Mouse (Mus musculus) lung, postnatal 0 days (tissue): ENCODE data around the gene Usp54. TPM values are rescaled to one million over a fixed set of nuclear protein-coding genes. Genes with fewer than 3 reads are reported as not detected.
A peak's percentile ranks its signal among the peaks of the same experiment; 100 is the strongest.

Source experiments
- ATAC-seq: fragments of 200-750 bp; cut with Nextera tagmentation; 2 replicates; pipeline ENCODE4 v1.8.0; 2017; ENCODE audit warnings: moderate library complexity
- DNase-seq: peaks from one replicate; pipeline ENCODE4 v3.0.0-alpha.2; 2016; ENCODE audit warnings: low spot score
- H3K27ac ChIP-seq: fragments of 300-500 bp; sonication (generic); 2 replicates; pipeline ENCODE4 v1.5.1; 2014; ENCODE audit warnings: antibody characterized with exemption, mild to moderate bottlenecking, low read length, mixed read lengths
- H3K27me3 ChIP-seq: fragments of 300-500 bp; sonication (generic); replicated peaks from 2 replicates; pipeline ENCODE4 v1.6.1; 2014; ENCODE audit warnings: low read length, mixed read lengths; ENCODE audit not compliant: insufficient read depth
- H3K36me3 ChIP-seq: fragments of 300-500 bp; sonication (generic); 2 replicates; pipeline ENCODE4 v1.6.1; 2014; ENCODE audit warnings: low read length, mixed read lengths; ENCODE audit not compliant: insufficient read depth
- H3K4me1 ChIP-seq: fragments of 300-500 bp; sonication (generic); 2 replicates; pipeline ENCODE4 v1.6.1; 2014; ENCODE audit warnings: antibody characterized with exemption, low read depth, low read length, mixed read lengths; ENCODE audit not compliant: insufficient read depth
- H3K4me2 ChIP-seq: fragments of 300-500 bp; sonication (generic); replicated peaks from 2 replicates; pipeline ENCODE4 v1.6.1; 2014; ENCODE audit warnings: low read depth, mild to moderate bottlenecking, low read length, moderate library complexity, mixed read lengths
- H3K4me3 ChIP-seq: fragments of 300-500 bp; sonication (generic); 2 replicates; pipeline ENCODE4 v1.5.1; 2014; ENCODE audit warnings: low read depth, low read length
- H3K9ac ChIP-seq: fragments of 300-500 bp; sonication (generic); replicated peaks from 2 replicates; pipeline ENCODE4 v1.6.1; 2014; ENCODE audit warnings: low read depth, mild to moderate bottlenecking
- H3K9me3 ChIP-seq: fragments of 300-500 bp; sonication (generic); 2 replicates; pipeline ENCODE4 v1.6.1; 2016; ENCODE audit warnings: low read length, mixed read lengths
- CTCF ChIP-seq: IDR thresholded peaks from 2 replicates; pipeline ENCODE4 v1.5.1; 2016; ENCODE audit warnings: antibody characterized with exemption, mild to moderate bottlenecking
- EP300 ChIP-seq: IDR thresholded peaks from 2 replicates; pipeline ENCODE4 v1.6.1; 2016; ENCODE audit warnings: antibody characterized with exemption, mild to moderate bottlenecking, control low read depth
- WGBS: fragments of 180-500 bp; shearing (Covaris S2); extraction: QIAGEN DNeasy Blood & Tissue Kit; methylation state at CpG from one replicate; pipeline ENCODE4 v1.1.7; 2014; 5-methylcytosine and 5-hydroxymethylcytosine counted together
- polyA plus RNA-seq: library from polyadenylated mRNA; unstranded; fragments of >200 nt; fragmentation: Nextera tagmentation; extraction: Ambion mirVana; gene quantifications from 2 replicates; pipeline ENCODE4 v1.2.1, GENCODE M21; 2015

Usp54 gene
- polyA plus RNA-seq, 1 experiment from 2014 or later, result 5.0 TPM

- no peak overlapping the region for H3K4me2 ChIP-seq
- H3K27me3 ChIP-seq, result no peaks in the 10 kb centered on the region
- no peak overlapping the region for H3K4me3 ChIP-seq
- TF ChIP-seq CTCF (no peak), EP300 (no peak)
- ATAC-seq (no peak), DNase-seq (no peak)
- peaks cover 3% of the 10 kb centered on the region; the same call in 1 of the 2 replicates for H3K4me1 ChIP-seq
- H3K9ac ChIP-seq, result no peak overlapping the region
- no peaks in the 10 kb centered on the region for H3K36me3 ChIP-seq
- H3K27ac ChIP-seq, result no peak overlapping the region
- no peaks in the 10 kb centered on the region for H3K9me3 ChIP-seq
Measured at GRCm38 (mm10) chr14:20619131-20619530, 21.7 kb downstream of the Usp54 start.

- H3K4me1 ChIP-seq, result peaks cover 3% of the 10 kb centered on the region; the same call in 1 of the 2 replicates
- peak; percentile 79 for ATAC-seq
- no peaks in the 10 kb centered on the region for H3K27me3 ChIP-seq
- WGBS, result 51% methylated on average over 5 of the region's 5 CpGs
- DNase-seq, result peak; percentile 56
- H3K36me3 ChIP-seq, result no peaks in the 10 kb centered on the region
- no peak overlapping the region for H3K4me3 ChIP-seq
- no peak for TF ChIP-seq EP300
- no peak for TF ChIP-seq CTCF
- H3K9ac ChIP-seq, result no peak overlapping the region
- peak overlapping the region; percentile 60 for H3K27ac ChIP-seq
- no peaks in the 10 kb centered on the region for H3K9me3 ChIP-seq
- no peak overlapping the region for H3K4me2 ChIP-seq
Measured at GRCm38 (mm10) chr14:20618211-20618610, 22.7 kb downstream of the Usp54 start.

GRCm38 (mm10) chr14:20616421-20616820 lies 24.4 kb downstream of the Usp54 start:
- H3K9ac ChIP-seq, result no peak overlapping the region
- H3K4me1 ChIP-seq, result peaks cover 3% of the 10 kb centered on the region; the same call in 1 of the 2 replicates
- 17% methylated on average over 2 of the region's 2 CpGs for WGBS
- no peaks in the 10 kb centered on the region for H3K9me3 ChIP-seq
- ATAC-seq (peak; percentile 58), DNase-seq (peak; percentile 65)
- no peaks in the 10 kb centered on the region for H3K27me3 ChIP-seq
- 0 out of 2 replicates have a peak, but pooled peaks have one; percentile 23 for TF ChIP-seq EP300
- TF ChIP-seq CTCF, result no peak
- 0 out of 2 replicates have a peak overlapping the region, but pooled peaks have one; percentile 32 for H3K27ac ChIP-seq
- H3K36me3 ChIP-seq, result no peaks in the 10 kb centered on the region
- no peak overlapping the region for H3K4me2 ChIP-seq
- no peak overlapping the region for H3K4me3 ChIP-seq

- H3K9ac ChIP-seq, result no peak overlapping the region
- no peak for ATAC-seq
Measured at GRCm38 (mm10) chr14:20615075-20615474, 25.8 kb downstream of the Usp54 start.

GRCm38 (mm10) chr14:20612820-20613219 lies 28.0 kb downstream of the Usp54 start:
- Histone ChIP-seq H3K27me3 (no peaks in the 10 kb centered on the region), H3K36me3 (no peaks in the 10 kb centered on the region), H3K4me3 (no peak overlapping the region), H3K4me2 (no peak overlapping the region), H3K4me1 (peaks cover 12% of the 10 kb centered on the region; the same call in 1 of the 2 replicates), H3K9ac (no peak overlapping the region), H3K9me3 (no peaks in the 10 kb centered on the region), H3K27ac (no peak overlapping the region)
- ATAC-seq (no peak), DNase-seq (no peak)
- TF ChIP-seq EP300 (no peak), CTCF (no peak)
- WGBS, result 89% methylated on average over 1 of the region's 1 CpGs

More at GRCm38 (mm10) chr14:20615075-20615474, 25.8 kb downstream of the Usp54 start:
- no peak for DNase-seq
- H3K4me1 ChIP-seq, result peaks cover 3% of the 10 kb centered on the region; the same call in 1 of the 2 replicates
- no peaks in the 10 kb centered on the region for H3K9me3 ChIP-seq
- TF ChIP-seq CTCF, result no peak
- TF ChIP-seq EP300, result no peak
- H3K27ac ChIP-seq, result no peak overlapping the region
- 99% methylated on average over 2 of the region's 2 CpGs for WGBS
- H3K4me2 ChIP-seq, result no peak overlapping the region
- H3K4me3 ChIP-seq, result no peak overlapping the region
- H3K36me3 ChIP-seq, result no peaks in the 10 kb centered on the region
- H3K27me3 ChIP-seq, result no peaks in the 10 kb centered on the region

- Histone ChIP-seq H3K27me3 (no peaks in the 10 kb centered on the region), H3K4me2 (peak overlapping the region; percentile 17; the same call in 1 of the 2 replicates), H3K27ac (peak overlapping the region; percentile 92), H3K4me3 (no peak overlapping the region), H3K9me3 (no peaks in the 10 kb centered on the region), H3K36me3 (no peaks in the 10 kb centered on the region), H3K4me1 (peaks cover 18% of the 10 kb centered on the region; the same call in 1 of the 2 replicates), H3K9ac (no peak overlapping the region)
- 50% methylated on average over 4 of the region's 4 CpGs for WGBS
- peak; percentile 83 for ATAC-seq
- DNase-seq, result peak; percentile 94
- TF ChIP-seq EP300, result peak; percentile 83
- no peak for TF ChIP-seq CTCF
Measured at GRCm38 (mm10) chr14:20610146-20610545, 30.7 kb downstream of the Usp54 start.

- TF ChIP-seq CTCF (no peak), EP300 (peak; percentile 25; the same call in 1 of the 2 replicates)
- Histone ChIP-seq H3K4me2 (0 out of 2 replicates have a peak overlapping the region, but pooled peaks have one; percentile 9), H3K4me3 (no peak overlapping the region), H3K4me1 (peaks cover 18% of the 10 kb centered on the region; the same call in 1 of the 2 replicates), H3K9ac (no peak overlapping the region), H3K36me3 (no peaks in the 10 kb centered on the region), H3K27me3 (no peaks in the 10 kb centered on the region), H3K9me3 (no peaks in the 10 kb centered on the region), H3K27ac (peak overlapping the region; percentile 92)
- WGBS, result 45% methylated on average over 3 of the region's 3 CpGs
- DNase-seq, result peak; percentile 67
- peak; percentile 39 for ATAC-seq
Measured at GRCm38 (mm10) chr14:20609519-20609918, 31.3 kb downstream of the Usp54 start.
